Mouse (Mus musculus) Patski (cell line): Measurements from ENCODE around the gene Chd9. TPM values are rescaled to one million over a fixed set of nuclear protein-coding genes. Genes with fewer than 3 reads are reported as not detected.

Source experiments
- ATAC-seq: fragments of 100-300 bp; one replicate; pipeline ENCODE4 v1.8.0; 2021
- CTCF ChIA-PET: fragments of 350-600 bp; sonication (Branson Sonifier 250); formaldehyde crosslinking; loops from one replicate; lab custom pipeline; 2022; ENCODE audit warnings: inconsistent platforms; lab: Charles Lee
- POLR2A ChIA-PET: fragments of 350-600 bp; sonication (Branson Sonifier 250); formaldehyde crosslinking; loops from one replicate; lab custom pipeline; 2022; ENCODE audit warnings: antibody characterized with exemption, inconsistent platforms; lab: Charles Lee
- DNase-seq: peaks from one replicate; pipeline ENCODE4 v3.0.0-alpha.2; 2011; ENCODE audit warnings: low read depth, low spot score
- H3K27me3 ChIP-seq: fragments of 371-371 bp; one replicate; pipeline ENCODE4 v1.5.1; 2021
- CTCF ChIP-seq: fragments of 100-300 bp; IDR thresholded peaks from one replicate; pipeline ENCODE4 v1.5.1; 2021
- in situ Hi-C: fragments of 300-500 bp; cut with MboI; formaldehyde crosslinking; loops from 3 replicates; pipeline ENCODE4 v1.11.1; 2018; ENCODE audit warnings: low pct_unique_long_range_greater_than_20kb, mixed read lengths
- polyA plus RNA-seq: library from polyadenylated mRNA; unstranded; gene quantifications from one replicate; pipeline ENCODE4 v1.2.3, GENCODE M21; 2021

Chd9 gene
- polyA plus RNA-seq, 1 experiment from 2014 or later = 63.7 TPM

DNA sequence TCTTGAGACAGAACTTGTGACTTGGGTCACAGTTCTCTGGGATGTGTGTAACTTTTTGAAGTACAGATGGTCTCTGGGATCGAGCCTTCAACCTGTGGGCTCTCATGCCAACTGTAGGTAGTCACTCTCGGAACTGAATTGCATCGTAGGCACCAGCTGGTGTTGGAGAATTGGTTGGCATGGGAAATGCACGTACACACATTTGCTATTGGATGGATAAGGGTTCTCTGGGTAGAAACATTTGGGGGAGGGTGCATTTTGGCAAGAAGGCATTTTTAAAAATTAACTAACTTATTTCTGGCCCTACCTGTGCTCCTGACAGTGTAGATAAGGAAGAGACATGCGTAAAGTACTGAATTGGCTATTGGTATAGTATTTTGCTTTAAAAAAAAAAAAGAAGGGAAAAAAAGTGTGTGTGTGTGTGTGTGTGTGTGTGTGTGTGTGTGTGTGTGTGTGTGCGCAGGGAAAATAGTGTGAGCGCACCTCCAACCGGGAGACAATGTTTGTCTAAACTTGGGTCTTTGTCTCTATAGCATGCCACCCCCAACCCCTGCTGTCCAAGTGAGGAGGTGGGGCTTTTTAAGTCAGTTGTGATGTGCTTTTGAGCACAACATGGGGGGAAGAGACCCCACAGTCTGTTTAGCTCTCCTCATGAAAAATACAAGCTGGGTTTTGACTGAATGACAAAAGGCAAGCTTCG, 26.0 kb downstream of the Chd9 start:
- ChIA-PET CTCF (no interaction called here), POLR2A (interaction anchor here (0.7 to 1.4 kb wide), 3 partner anchors 12 to 53 kb away, joined by 3 to 6 read pairs (median 3); no protein-coding TSS in a partner anchor)
- ATAC-seq = no peak
- no peak for DNase-seq
- no peaks in the 10 kb centered on the region for H3K27me3 ChIP-seq
- in situ Hi-C loops = no loop called here
- TF ChIP-seq CTCF = no peak

DNA sequence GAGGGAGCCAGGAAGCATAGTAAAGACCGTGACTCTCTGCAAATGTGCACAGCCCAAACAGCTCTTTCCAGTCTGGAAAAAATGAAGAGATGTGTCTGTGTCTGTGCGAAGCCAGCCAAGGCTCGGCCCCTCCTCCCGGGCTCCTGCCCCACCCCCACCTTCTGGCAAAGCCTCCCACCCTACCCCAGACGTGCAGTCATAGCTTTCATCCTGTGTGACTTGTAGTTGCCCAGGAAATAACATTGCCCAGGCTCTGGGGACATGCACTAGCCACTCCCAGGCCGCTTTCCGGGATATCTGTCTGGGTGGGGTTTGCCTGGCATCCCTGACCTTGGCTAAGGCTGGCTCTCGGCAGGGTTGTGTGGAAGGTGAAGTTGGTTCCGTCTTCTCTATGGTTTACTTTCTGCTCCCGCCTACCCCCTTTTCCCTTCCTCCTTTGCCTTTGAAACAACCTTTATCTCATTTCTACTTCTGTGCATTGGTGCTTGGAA, 26.6 kb downstream of the Chd9 start:
- no peak for DNase-seq
- in situ Hi-C loops = no loop called here
- no peak for TF ChIP-seq CTCF
- ChIA-PET CTCF (no interaction called here), POLR2A (interaction anchor here (1.0 kb wide), 1 partner anchor 53 kb away, joined by 3 read pairs; no protein-coding TSS in a partner anchor)
- ATAC-seq = peak; percentile 4
- no peaks in the 10 kb centered on the region for H3K27me3 ChIP-seq

DNA sequence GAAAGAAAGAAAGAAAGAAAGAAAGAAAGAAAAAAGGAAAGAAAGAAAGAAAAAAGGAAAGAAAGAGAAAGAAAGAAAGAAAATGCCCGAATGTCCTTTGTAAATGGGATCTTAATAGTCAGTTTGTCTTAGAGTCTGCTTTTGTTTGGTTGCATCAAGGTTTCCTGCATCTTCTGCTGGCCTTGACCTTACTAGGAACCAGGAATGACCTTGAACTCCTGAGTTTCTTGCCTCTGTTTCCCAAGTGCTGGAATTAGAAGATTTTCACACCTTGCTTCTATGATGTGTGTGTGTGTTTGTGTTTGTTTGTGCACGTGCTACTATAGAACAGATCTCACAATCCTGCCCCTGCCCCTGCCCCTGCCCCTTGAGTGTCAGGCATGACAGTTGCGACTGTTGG, 28.0 kb downstream of the Chd9 start:
- no peak for TF ChIP-seq CTCF
- no peaks in the 10 kb centered on the region for H3K27me3 ChIP-seq
- in situ Hi-C loops = no loop called here
- POLR2A ChIA-PET = interaction anchor here (1.1 kb wide), 1 partner anchor 13 kb away, joined by 4 read pairs; no protein-coding TSS in a partner anchor
- DNase-seq (no peak), ATAC-seq (no peak)
- CTCF ChIA-PET = no interaction called here

- ChIA-PET POLR2A (interaction anchor here (1.1 kb wide), 1 partner anchor 12 kb away, joined by 4 read pairs; no protein-coding TSS in a partner anchor), CTCF (interaction anchor here (1.3 kb wide), 1 partner anchor 11 kb away, joined by 4 read pairs; no protein-coding TSS in a partner anchor)
- in situ Hi-C loops = no loop called here
- ATAC-seq = no peak
- DNase-seq = no peak
- H3K27me3 ChIP-seq = no peaks in the 10 kb centered on the region
- no peak for TF ChIP-seq CTCF
Observed at GRCm38 (mm10) chr8:90856952-90857351, 28.8 kb downstream of the Chd9 start.

DNA sequence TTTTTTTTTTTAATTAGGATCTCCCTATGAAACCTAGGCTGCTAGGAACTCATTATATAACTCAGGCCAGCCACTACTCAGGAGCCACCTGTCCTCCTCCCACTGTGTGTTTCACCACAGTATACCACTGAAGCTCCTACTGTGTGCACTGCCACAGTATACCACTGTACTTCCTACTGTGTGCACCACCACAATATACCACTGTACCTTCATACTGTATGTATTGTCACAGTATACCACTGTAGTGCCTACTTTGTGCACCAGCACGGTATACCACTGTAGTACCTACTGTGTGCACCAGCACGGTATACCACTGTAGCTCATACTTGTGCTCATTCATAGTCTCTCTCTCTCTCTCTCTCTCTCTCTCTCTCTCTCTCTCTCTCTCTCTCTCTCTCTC, 29.9 kb downstream of the Chd9 start:
- POLR2A ChIA-PET = interaction anchor here (0.7 kb wide), 1 partner anchor 21 kb away, joined by 6 read pairs; no protein-coding TSS in a partner anchor
- no peak for DNase-seq
- no peak for ATAC-seq
- no peaks in the 10 kb centered on the region for H3K27me3 ChIP-seq
- TF ChIP-seq CTCF = no peak
- CTCF ChIA-PET = interaction anchor here (0.9 to 2.1 kb wide), 2 partner anchors 10 to 29 kb away, joined by 3 to 6 read pairs; no protein-coding TSS in a partner anchor
- in situ Hi-C loops = no loop called here

GRCm38 (mm10) chr8:90861266-90861944, 33.3 kb downstream of the Chd9 start:
- no peaks in the 10 kb centered on the region for H3K27me3 ChIP-seq
- CTCF ChIA-PET = no interaction called here
- ATAC-seq = no peak
- POLR2A ChIA-PET = interaction anchor here (1.2 kb wide), 1 partner anchor 17 kb away, joined by 3 read pairs; no protein-coding TSS in a partner anchor
- in situ Hi-C loops = no loop called here
- DNase-seq = no peak
- TF ChIP-seq CTCF = no peak

GRCm38 (mm10) chr8:90862038-90862437, 33.9 kb downstream of the Chd9 start:
- no peak for DNase-seq
- no peaks in the 10 kb centered on the region for H3K27me3 ChIP-seq
- POLR2A ChIA-PET = interaction anchor here (1.2 kb wide), 1 partner anchor 16 kb away, joined by 3 read pairs; no protein-coding TSS in a partner anchor
- ATAC-seq = no peak
- no peak for TF ChIP-seq CTCF
- in situ Hi-C loops = no loop called here
- CTCF ChIA-PET = no interaction called here

DNA sequence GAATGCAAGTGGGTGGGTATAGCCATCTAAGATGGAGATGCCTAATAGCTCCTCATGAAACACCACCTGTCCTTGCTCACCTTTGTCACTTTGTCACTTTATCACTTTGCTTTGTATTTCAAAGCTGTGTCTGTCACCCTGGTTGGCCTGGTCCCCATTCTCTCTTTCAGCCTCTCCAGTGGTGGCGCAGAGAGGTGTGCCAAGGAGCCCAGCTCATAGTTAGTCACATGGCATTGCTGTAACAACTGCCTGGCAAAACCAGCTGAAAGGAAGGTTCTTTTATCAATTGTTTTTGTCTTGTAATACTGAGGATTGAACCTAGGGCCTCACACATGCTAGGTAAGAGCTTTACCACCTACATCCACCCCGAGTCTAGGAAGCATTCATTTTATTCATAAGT, 38.9 kb downstream of the Chd9 start:
- in situ Hi-C loops = no loop called here
- TF ChIP-seq CTCF = no peak
- H3K27me3 ChIP-seq = no peaks in the 10 kb centered on the region
- no peak for ATAC-seq
- DNase-seq = no peak
- POLR2A ChIA-PET = interaction anchor here (0.6 kb wide), 1 partner anchor 41 kb away, joined by 3 read pairs; no protein-coding TSS in a partner anchor
- CTCF ChIA-PET = interaction anchor here (4.5 kb wide), 1 partner anchor 38 kb away, joined by 17 read pairs; the partner anchor contains the start of gene Chd9

DNA sequence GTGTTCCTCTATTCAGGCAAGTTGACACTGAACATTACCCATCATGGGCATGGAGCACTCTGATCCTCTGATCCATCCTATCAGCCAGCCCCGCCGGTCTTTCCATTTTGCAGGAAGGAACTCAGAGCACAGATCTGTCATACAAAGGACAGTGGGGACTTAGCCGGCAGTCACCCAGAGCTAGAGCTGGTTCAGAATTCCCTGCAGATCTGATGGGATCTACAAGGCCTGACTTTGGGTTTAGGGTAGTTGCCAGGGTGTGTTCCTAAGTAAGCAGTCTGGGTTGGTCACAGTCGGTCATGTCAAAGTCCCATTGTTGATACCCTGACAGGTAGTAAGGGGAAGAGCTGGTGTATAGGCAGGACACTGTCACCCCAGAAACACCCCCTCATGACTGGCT, 39.8 kb downstream of the Chd9 start:
- no peaks in the 10 kb centered on the region for H3K27me3 ChIP-seq
- ATAC-seq (no peak), DNase-seq (no peak)
- ChIA-PET POLR2A (no interaction called here), CTCF (interaction anchor here (1.5 to 4.5 kb wide), 3 partner anchors 9 to 39 kb away, joined by 4 to 17 read pairs (median 6); partner anchors contain the start of gene Chd9)
- in situ Hi-C loops = no loop called here
- TF ChIP-seq CTCF = no peak

DNA sequence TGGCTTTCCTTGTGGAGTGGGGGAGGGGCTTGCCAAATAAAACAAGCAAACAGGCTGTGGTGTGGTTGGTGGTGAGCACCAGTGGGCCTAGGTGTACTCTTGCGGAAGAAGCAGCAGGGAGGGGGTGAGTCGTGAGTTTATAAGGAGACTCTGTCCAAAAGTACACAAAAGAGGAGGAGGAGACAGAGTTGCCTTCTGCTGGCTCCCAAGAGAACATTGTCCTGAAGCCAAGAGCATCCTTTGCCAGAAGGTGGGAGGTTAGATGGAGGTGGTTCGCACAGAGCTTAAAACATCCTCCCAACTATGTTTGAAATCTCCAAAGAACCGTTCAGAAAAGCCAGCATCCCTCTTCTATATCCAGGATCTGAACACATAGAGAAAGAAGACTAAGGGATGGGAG, 40.2 kb downstream of the Chd9 start:
- TF ChIP-seq CTCF = no peak
- POLR2A ChIA-PET = interaction anchor here (1.7 to 2.2 kb wide), 2 partner anchors 10 to 28 kb away, joined by 5 to 6 read pairs; no protein-coding TSS in a partner anchor
- ATAC-seq (no peak), DNase-seq (no peak)
- CTCF ChIA-PET = interaction anchor here (0.6 to 4.5 kb wide), 4 partner anchors 9 to 39 kb away, joined by 3 to 17 read pairs (median 5); partner anchors contain the start of gene Chd9
- in situ Hi-C loops = no loop called here
- H3K27me3 ChIP-seq = no peaks in the 10 kb centered on the region
